Mouse (Mus musculus) CD8-positive naive resting alpha-beta T cell, adult 2 months (primary cell): ENCODE measurements around the gene Gdi1.
A peak's percentile ranks its signal among the peaks of the same experiment; 100 is the strongest.
"Not testable (repeated sequence)": the region's sequence is repeated elsewhere in the genome, so short reads cannot be mapped to it uniquely, and the experiment has no call there.

ENCODE experiments used
- DNase-seq, 2 experiments: peaks; one replicate each; pipeline ENCODE4 v3.0.0; 2022; ENCODE audit warnings: low read depth in 2 of 2, low spot score in 2 of 2

The Gdi1 gene

GRCm38 (mm10) chrX:74329215-74329671, 24.4 kb downstream of the Gdi1 start:
- DNase-seq: no peak

- DNase-seq: no peak
Observed at GRCm38 (mm10) chrX:74330166-74330930, 25.6 kb downstream of the Gdi1 start.

GRCm38 (mm10) chrX:74352645-74353466, 48.1 kb downstream of the Gdi1 start:
- no peak for DNase-seq

GRCm38 (mm10) chrX:74353467-74353770, 48.6 kb downstream of the Gdi1 start, which contains the start of gene Lage3:
TSS of gene Lage3 (minus strand) at chrX:74353618.
- peak; percentile 53 to 63 for DNase-seq

GRCm38 (mm10) chrX:74357069-74357468, 52.3 kb downstream of the Gdi1 start:
- DNase-seq: not testable (repeated sequence)

GRCm38 (mm10) chrX:74359171-74359570, 54.4 kb downstream of the Gdi1 start:
- DNase-seq: no peak
